Mouse (Mus musculus): ENCODE results near the gene Wdpcp. TPM values are rescaled to one million over a fixed set of nuclear protein-coding genes. Genes with fewer than 3 reads are reported as not detected.

Wdpcp gene
- polyA plus RNA-seq, 1 experiment from 2014 or later: 11.4 TPM

DNA sequence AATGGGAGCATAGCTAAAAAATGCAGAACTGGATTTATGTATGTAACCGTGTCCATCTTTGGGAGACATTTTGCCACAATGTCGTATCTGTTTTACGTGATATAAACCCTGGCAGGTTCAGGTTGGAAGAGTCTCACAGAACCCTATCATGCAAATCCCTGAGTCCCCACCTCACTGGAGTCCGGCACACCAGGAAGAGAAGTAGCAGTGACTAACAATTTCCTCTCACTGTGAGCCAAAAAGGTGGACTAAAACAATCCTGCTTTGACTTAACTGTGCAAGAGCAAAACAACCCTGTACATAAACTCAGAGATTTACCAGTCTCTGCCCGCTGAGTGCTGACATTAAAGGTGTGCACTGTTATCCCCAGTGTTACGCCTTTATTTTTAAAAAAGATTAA is 5.1 kb upstream of the Wdpcp start:
- DNase-seq (ENCODE audit: low spot score) (no peak), ATAC-seq (ENCODE audit: low FRiP score) (no peak)
- WGBS: 97% methylated on average over 6 of the region's 6 CpGs
- peaks cover 42% of the 10 kb centered on the region for H3K36me3 ChIP-seq (replicated peaks; ENCODE audit: control insufficient read depth, insufficient read depth)
- no peak overlapping the region for H3K4me2 ChIP-seq (replicated peaks)
- H3K27me3 ChIP-seq (ENCODE audit: control insufficient read depth, insufficient read depth, low read length): no peaks in the 10 kb centered on the region
- no peak overlapping the region for H3K9ac ChIP-seq
- H3K4me3 ChIP-seq (replicated peaks; ENCODE audit: low read length): no peak overlapping the region
- H3K4me1 ChIP-seq (replicated peaks; ENCODE audit: control insufficient read depth, insufficient read depth, low read length): peaks cover 19% of the 10 kb centered on the region
- H3K9me3 ChIP-seq (ENCODE audit: control insufficient read depth, low read length): no peaks in the 10 kb centered on the region
- H3K27ac ChIP-seq: no peak overlapping the region

DNA sequence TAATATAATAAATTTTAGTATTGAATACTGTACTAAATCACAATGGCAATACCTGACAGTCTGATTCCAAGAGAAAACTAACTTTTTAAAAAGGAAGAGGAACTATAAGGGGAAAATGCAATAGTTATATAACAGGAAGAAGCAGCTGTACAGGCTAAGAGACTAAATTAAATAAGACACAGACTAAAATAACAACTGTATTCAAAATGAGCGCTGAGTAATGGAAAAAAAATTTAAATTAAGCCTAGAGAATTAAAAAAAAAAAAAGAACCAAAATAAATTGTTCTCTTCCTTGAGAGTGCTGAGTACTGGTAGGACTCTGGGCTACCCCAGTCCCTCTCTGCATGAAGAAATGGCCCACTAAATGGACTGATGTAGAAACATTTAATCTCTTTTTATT is 4.3 kb upstream of the Wdpcp start:
- Histone ChIP-seq H3K4me3 (replicated peaks; ENCODE audit: low read length) (no peak overlapping the region), H3K36me3 (replicated peaks; ENCODE audit: control insufficient read depth, insufficient read depth) (peaks cover 38% of the 10 kb centered on the region), H3K27me3 (ENCODE audit: control insufficient read depth, insufficient read depth, low read length) (no peaks in the 10 kb centered on the region), H3K9ac (no peak overlapping the region), H3K4me2 (replicated peaks) (no peak overlapping the region), H3K4me1 (replicated peaks; ENCODE audit: control insufficient read depth, insufficient read depth, low read length) (peaks cover 19% of the 10 kb centered on the region), H3K9me3 (ENCODE audit: control insufficient read depth, low read length) (no peaks in the 10 kb centered on the region), H3K27ac (no peak overlapping the region)
- ATAC-seq (ENCODE audit: low FRiP score): no peak
- WGBS: 87% methylated on average over 1 of the region's 1 CpGs
- no peak for DNase-seq (ENCODE audit: low spot score)

DNA sequence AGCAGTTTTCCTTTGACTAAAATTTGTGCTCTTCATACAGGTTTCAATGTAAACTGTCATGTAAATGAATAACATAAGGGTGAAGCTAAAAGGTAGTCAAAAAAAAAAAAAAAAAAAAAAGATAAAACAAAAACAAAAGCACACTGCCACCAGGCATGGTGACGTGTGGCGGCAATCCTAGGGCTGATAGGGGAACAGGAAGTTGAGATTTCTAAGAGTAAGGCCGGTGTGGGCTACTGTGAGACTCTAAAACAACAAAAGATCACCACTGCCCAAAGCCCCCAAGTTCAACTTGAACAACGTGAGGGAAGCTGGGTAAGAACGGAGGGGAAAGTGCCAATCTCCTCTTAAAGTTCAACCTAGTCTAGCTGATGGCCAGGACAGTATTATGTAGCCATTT is 3.0 kb upstream of the Wdpcp start:
- H3K36me3 ChIP-seq (replicated peaks; ENCODE audit: control insufficient read depth, insufficient read depth): peaks cover 26% of the 10 kb centered on the region
- no peak overlapping the region for H3K4me3 ChIP-seq (replicated peaks; ENCODE audit: low read length)
- DNase-seq (ENCODE audit: low spot score) (no peak), ATAC-seq (ENCODE audit: low FRiP score) (no peak)
- H3K4me1 ChIP-seq (replicated peaks; ENCODE audit: control insufficient read depth, insufficient read depth, low read length): peaks cover 24% of the 10 kb centered on the region
- H3K27me3 ChIP-seq (ENCODE audit: control insufficient read depth, insufficient read depth, low read length): no peaks in the 10 kb centered on the region
- no peak overlapping the region for H3K9ac ChIP-seq
- H3K4me2 ChIP-seq (replicated peaks): no peak overlapping the region
- WGBS: 67% methylated on average over 5 of the region's 5 CpGs
- no peaks in the 10 kb centered on the region for H3K9me3 ChIP-seq (ENCODE audit: control insufficient read depth, low read length)
- peak overlapping the region; percentile 16; the same call in 1 of the 2 replicates for H3K27ac ChIP-seq

DNA sequence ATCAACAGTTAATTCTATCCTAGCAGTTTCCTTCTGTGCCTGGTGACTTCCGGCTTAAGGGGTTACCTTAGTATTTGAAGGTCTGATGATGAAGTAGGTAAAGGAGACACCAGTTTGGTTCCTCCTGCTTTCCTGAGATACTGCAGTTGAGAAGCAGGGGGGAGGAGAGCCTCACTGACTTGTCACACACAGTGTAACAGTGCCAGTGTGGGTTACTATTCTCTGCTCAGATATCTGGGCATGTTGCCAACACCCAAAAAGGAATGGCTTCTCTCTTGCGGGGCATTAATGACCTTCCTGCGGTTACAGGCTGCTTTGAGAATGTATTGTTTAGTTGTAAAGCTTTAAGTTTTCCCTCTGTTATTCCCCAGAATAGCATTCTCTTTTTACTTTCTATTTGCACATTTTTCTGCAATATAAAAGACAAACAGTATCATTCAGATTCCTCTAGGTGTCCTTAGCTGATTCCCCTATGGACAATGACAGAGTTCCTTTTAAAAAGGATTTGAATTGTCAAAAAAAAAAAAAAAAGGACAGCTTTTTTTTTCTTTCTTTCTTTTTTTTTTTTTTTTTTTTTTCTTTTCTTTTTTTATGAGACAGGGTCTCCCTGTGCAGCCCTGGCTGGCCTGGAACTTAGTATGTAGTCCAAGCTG is 2.5 kb upstream of the Wdpcp start:
- DNase-seq (ENCODE audit: low spot score): peak; percentile 57
- 46% methylated on average over 3 of the region's 3 CpGs for WGBS
- H3K9me3 ChIP-seq (ENCODE audit: control insufficient read depth, low read length): no peaks in the 10 kb centered on the region
- H3K27me3 ChIP-seq (ENCODE audit: control insufficient read depth, insufficient read depth, low read length): no peaks in the 10 kb centered on the region
- H3K4me2 ChIP-seq (replicated peaks): peak overlapping the region; percentile 83
- ATAC-seq (ENCODE audit: low FRiP score): no peak
- H3K4me3 ChIP-seq (replicated peaks; ENCODE audit: low read length): no peak overlapping the region
- peaks cover 25% of the 10 kb centered on the region for H3K36me3 ChIP-seq (replicated peaks; ENCODE audit: control insufficient read depth, insufficient read depth)
- 0 out of 2 replicates have a peak overlapping the region, but pooled peaks have one; percentile 31 for H3K9ac ChIP-seq
- H3K4me1 ChIP-seq (replicated peaks; ENCODE audit: control insufficient read depth, insufficient read depth, low read length): peaks cover 24% of the 10 kb centered on the region
- peak overlapping the region; percentile 16; the same call in 1 of the 2 replicates for H3K27ac ChIP-seq

DNA sequence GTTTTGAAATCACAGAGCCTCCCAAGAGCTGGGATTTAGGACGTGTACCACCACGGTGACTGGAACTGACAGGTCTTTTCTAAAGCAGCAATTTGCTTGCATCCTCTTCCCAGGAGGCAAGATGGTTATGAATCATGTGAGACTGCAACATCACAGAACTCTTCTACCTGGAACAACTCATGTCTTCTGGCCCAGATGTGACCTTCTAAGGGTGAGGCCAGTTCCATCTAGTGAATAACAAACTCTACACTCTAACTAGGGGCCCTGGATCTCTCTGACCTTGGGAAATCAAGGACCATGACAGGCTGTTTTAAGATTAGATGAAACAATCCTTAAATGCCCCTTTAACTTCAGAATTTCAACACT is 1.9 kb upstream of the Wdpcp start:
- H3K4me3 ChIP-seq (replicated peaks; ENCODE audit: low read length): no peak overlapping the region
- ATAC-seq (ENCODE audit: low FRiP score) (no peak), DNase-seq (ENCODE audit: low spot score) (no peak)
- peak overlapping the region; percentile 83 for H3K4me2 ChIP-seq (replicated peaks)
- peak overlapping the region; percentile 31; the same call in 1 of the 2 replicates for H3K9ac ChIP-seq
- 66% methylated on average over 2 of the region's 2 CpGs for WGBS
- H3K27me3 ChIP-seq (ENCODE audit: control insufficient read depth, insufficient read depth, low read length): no peaks in the 10 kb centered on the region
- H3K36me3 ChIP-seq (replicated peaks; ENCODE audit: control insufficient read depth, insufficient read depth): peaks cover 19% of the 10 kb centered on the region
- peaks cover 24% of the 10 kb centered on the region for H3K4me1 ChIP-seq (replicated peaks; ENCODE audit: control insufficient read depth, insufficient read depth, low read length)
- no peaks in the 10 kb centered on the region for H3K9me3 ChIP-seq (ENCODE audit: control insufficient read depth, low read length)
- H3K27ac ChIP-seq: peak overlapping the region; percentile 41; the same call in 1 of the 2 replicates

DNA sequence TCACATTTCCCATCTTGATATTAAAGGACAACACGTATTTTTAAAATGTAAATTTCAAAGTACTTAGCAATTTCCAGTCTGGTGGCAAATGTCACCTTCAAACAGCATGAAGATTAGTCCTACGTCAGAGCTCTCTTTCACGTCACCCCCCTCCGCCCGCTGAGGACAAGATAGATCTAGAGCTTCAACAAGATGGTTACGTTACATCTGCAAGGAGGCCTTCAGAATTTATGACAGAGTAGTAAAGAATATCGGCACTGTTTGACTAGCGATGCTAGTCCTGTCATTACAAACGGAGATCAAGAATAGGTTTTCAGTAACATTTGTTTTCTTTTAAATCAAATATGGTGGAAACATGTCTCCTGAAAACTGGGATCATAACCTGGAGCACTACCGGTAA is 1.1 kb upstream of the Wdpcp start:
- DNase-seq (ENCODE audit: low spot score) (peak; percentile 38), ATAC-seq (ENCODE audit: low FRiP score) (no peak)
- Histone ChIP-seq H3K27ac (peak overlapping the region; percentile 90), H3K27me3 (ENCODE audit: control insufficient read depth, insufficient read depth, low read length) (no peaks in the 10 kb centered on the region), H3K9me3 (ENCODE audit: control insufficient read depth, low read length) (no peaks in the 10 kb centered on the region), H3K9ac (peak overlapping the region; percentile 81), H3K4me2 (replicated peaks) (peak overlapping the region; percentile 83), H3K36me3 (replicated peaks; ENCODE audit: control insufficient read depth, insufficient read depth) (peaks cover 11% of the 10 kb centered on the region), H3K4me1 (replicated peaks; ENCODE audit: control insufficient read depth, insufficient read depth, low read length) (peaks cover 24% of the 10 kb centered on the region), H3K4me3 (replicated peaks; ENCODE audit: low read length) (peak overlapping the region; percentile 63)
- 9% methylated on average over 10 of the region's 10 CpGs for WGBS

DNA sequence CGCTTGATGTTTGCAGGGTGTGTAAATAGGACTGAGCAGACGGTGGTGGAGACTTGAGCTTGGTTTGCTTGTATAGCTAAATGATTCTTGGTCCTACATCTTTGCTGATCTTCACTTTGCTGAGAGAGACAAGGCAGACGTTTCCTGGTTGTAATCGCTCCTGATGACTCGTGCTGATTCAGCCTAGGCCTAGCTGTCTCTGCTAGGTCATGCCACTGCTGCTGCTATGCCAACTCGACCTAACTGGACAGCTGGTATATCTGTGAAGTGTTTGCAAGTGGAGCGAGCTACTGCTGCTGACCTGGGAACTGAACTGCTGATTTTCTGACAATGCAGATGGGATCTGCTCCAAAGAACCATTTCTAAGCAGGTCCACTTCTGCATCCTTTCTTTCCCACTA is 9.4 kb downstream of the Wdpcp start:
- no peak overlapping the region for H3K4me3 ChIP-seq (replicated peaks; ENCODE audit: low read length)
- no peaks in the 10 kb centered on the region for H3K36me3 ChIP-seq (replicated peaks; ENCODE audit: control insufficient read depth, insufficient read depth)
- no peaks in the 10 kb centered on the region for H3K9me3 ChIP-seq (ENCODE audit: control insufficient read depth, low read length)
- no peaks in the 10 kb centered on the region for H3K27me3 ChIP-seq (ENCODE audit: control insufficient read depth, insufficient read depth, low read length)
- no peak overlapping the region for H3K27ac ChIP-seq
- no peaks in the 10 kb centered on the region for H3K4me1 ChIP-seq (replicated peaks; ENCODE audit: control insufficient read depth, insufficient read depth, low read length)
- ATAC-seq (ENCODE audit: low FRiP score) (no peak), DNase-seq (ENCODE audit: low spot score) (no peak)
- WGBS: 78% methylated on average over 7 of the region's 7 CpGs
- no peak overlapping the region for H3K4me2 ChIP-seq (replicated peaks)
- no peak overlapping the region for H3K9ac ChIP-seq

DNA sequence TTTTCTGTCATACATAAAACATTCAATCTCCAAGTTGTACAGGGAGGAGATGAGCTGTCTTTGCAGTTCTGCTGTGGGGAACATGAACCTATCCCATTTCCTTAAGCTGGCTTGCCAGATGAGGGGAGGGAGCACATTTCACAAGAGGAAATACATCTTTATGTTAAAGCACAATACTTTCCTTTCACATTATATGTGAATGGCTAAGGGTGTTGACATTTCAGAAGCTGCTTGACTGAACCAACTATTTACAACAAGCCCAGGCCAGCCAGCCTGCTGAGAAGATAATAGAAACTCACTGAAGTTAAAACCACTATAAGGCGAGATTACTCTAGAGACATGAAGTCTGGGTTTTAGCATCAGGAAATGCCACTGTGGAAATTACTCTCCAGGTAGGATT is 11.3 kb downstream of the Wdpcp start:
- DNase-seq (ENCODE audit: low spot score): no peak
- H3K36me3 ChIP-seq (replicated peaks; ENCODE audit: control insufficient read depth, insufficient read depth): no peaks in the 10 kb centered on the region
- no peak overlapping the region for H3K4me3 ChIP-seq (replicated peaks; ENCODE audit: low read length)
- no peak overlapping the region for H3K27ac ChIP-seq
- no peaks in the 10 kb centered on the region for H3K27me3 ChIP-seq (ENCODE audit: control insufficient read depth, insufficient read depth, low read length)
- H3K4me1 ChIP-seq (replicated peaks; ENCODE audit: control insufficient read depth, insufficient read depth, low read length): no peaks in the 10 kb centered on the region
- WGBS: 56% methylated on average over 1 of the region's 1 CpGs
- no peak overlapping the region for H3K4me2 ChIP-seq (replicated peaks)
- H3K9me3 ChIP-seq (ENCODE audit: control insufficient read depth, low read length): no peaks in the 10 kb centered on the region
- ATAC-seq (ENCODE audit: low FRiP score): no peak
- H3K9ac ChIP-seq: no peak overlapping the region

DNA sequence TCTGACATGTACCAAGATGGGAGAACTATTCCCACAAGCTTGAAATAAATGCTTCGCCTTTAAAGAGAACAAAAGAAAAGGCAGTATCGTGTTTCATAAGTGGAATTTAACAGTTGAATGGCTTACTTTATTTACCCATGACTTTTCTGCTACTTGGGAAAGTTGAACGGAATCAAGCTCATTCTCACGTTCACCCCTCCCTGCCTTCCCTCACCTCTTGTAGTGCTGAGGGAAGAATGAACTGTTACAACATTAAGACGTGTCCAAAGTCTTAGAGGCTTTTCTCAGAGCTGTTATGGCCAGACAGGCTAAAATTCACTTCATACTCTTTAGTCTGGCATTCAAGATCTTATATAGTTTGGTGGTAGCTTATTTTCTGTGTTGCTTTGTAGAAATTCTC is 30.5 kb downstream of the Wdpcp start:
- Histone ChIP-seq H3K4me2 (replicated peaks) (no peak overlapping the region), H3K4me1 (replicated peaks; ENCODE audit: control insufficient read depth, insufficient read depth, low read length) (no peaks in the 10 kb centered on the region), H3K9ac (no peak overlapping the region), H3K36me3 (replicated peaks; ENCODE audit: control insufficient read depth, insufficient read depth) (no peaks in the 10 kb centered on the region), H3K27ac (no peak overlapping the region), H3K9me3 (ENCODE audit: control insufficient read depth, low read length) (no peaks in the 10 kb centered on the region), H3K4me3 (replicated peaks; ENCODE audit: low read length) (no peak overlapping the region), H3K27me3 (ENCODE audit: control insufficient read depth, insufficient read depth, low read length) (no peaks in the 10 kb centered on the region)
- WGBS: 65% methylated on average over 5 of the region's 5 CpGs
- ATAC-seq (ENCODE audit: low FRiP score) (no peak), DNase-seq (ENCODE audit: low spot score) (no peak)

DNA sequence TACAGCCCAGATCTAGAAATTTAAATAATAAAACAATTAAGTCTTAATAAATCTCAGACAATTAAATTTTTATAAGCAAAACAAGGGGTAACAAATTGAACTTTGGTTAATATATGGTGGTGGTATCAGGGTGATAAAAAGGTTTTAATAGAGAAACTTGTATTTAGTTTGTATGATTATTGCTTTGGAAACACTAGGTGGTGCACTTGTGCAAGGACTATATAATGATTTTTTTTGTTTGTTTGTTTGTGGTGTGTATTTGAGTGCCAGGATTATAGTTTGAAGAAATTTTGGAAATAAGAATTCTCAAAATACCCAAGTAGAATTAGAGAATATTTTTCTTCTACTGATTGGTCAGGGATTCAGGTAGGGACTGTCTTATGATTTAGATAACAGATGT is 43.9 kb downstream of the Wdpcp start:
- no peak overlapping the region for H3K4me2 ChIP-seq (replicated peaks)
- no peak overlapping the region for H3K4me3 ChIP-seq (replicated peaks; ENCODE audit: low read length)
- no peak for ATAC-seq (ENCODE audit: low FRiP score)
- H3K9me3 ChIP-seq (ENCODE audit: control insufficient read depth, low read length): no peaks in the 10 kb centered on the region
- no peaks in the 10 kb centered on the region for H3K4me1 ChIP-seq (replicated peaks; ENCODE audit: control insufficient read depth, insufficient read depth, low read length)
- H3K9ac ChIP-seq: no peak overlapping the region
- H3K27ac ChIP-seq: no peak overlapping the region
- no peaks in the 10 kb centered on the region for H3K27me3 ChIP-seq (ENCODE audit: control insufficient read depth, insufficient read depth, low read length)
- DNase-seq (ENCODE audit: low spot score): no peak
- no peaks in the 10 kb centered on the region for H3K36me3 ChIP-seq (replicated peaks; ENCODE audit: control insufficient read depth, insufficient read depth)
